Comparison of ENCODE assay signal across 27 mouse cellular contexts in the genomic region with DNA sequence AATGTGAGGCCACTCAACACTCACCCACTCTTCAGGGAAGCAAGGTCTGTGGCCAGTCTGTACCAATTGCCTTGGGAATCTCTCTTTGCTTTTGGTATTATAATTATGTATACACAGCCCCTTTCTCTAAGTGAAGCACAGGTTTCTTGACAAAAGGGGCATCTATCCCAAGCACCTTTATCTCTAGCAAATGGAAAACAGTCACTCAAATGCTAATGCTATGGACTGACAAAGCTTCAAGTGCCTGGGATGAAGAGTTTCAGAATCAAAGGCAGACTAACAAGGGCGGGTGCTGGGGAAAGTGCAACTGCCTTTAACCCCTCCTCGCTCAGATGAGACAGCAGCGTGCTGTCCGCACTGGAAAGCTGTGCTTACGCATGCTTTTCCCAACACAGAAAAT. TPM values are rescaled to one million over a fixed set of nuclear protein-coding genes. Genes with fewer than 3 reads are reported as not detected.
A peak's percentile ranks its signal among the peaks of the same experiment; 100 is the strongest.
DNase-seq lines count a peak whose midpoint lies in the region; ATAC-seq and TF ChIP-seq lines count a peak whose summit lies in the region.
"Had no signal": no experiment of that assay in that cellular context is flagged by ENCODE, and none has a peak within 500 bp of the region (broad histone marks: within the 10 kb centered on the region; RNA-seq: fewer than 3 reads in every experiment).

No protein-coding gene starts in this region.

- no peaks in the 10 kb centered on the region for H3K4me1 ChIP-seq in forebrain, embryonic 14.5 days (ENCODE audit: control insufficient read depth, insufficient read depth, low read length)
- H3K4me1 ChIP-seq in forebrain, embryonic 15.5 days = 0 out of 2 replicates have a peak, but pooled peaks cover 2% of the 10 kb centered on the region
- H3K4me1 ChIP-seq in intestine, embryonic 16.5 days (ENCODE audit: control insufficient read depth, insufficient read depth, low read length) = peaks cover 8% of the 10 kb centered on the region
- H3K4me1 ChIP-seq in intestine, postnatal 0 days (replicated peaks; ENCODE audit: control insufficient read depth, insufficient read depth, low read length) = no peaks in the 10 kb centered on the region; the same call in 1 of the 2 replicates
- H3K4me1 ChIP-seq in stomach, postnatal 0 days (replicated peaks; ENCODE audit: control insufficient read depth, insufficient read depth) = no peaks in the 10 kb centered on the region
- H3K4me1 ChIP-seq: kidney, embryonic 15.5 days; lung, embryonic 15.5 days; stomach, embryonic 15.5 days had no signal

- TF ChIP-seq CTCF in intestine, postnatal 0 days (IDR thresholded peaks at IDR 0.05; ENCODE audit: low read depth) = no peak
- no peak for TF ChIP-seq CTCF in stomach, postnatal 0 days (IDR thresholded peaks at IDR 0.05; ENCODE audit: low read depth)

- no peak overlapping the region for H3K9ac ChIP-seq in forebrain, embryonic 14.5 days (ENCODE audit: low read length)
- no peak overlapping the region for H3K9ac ChIP-seq in forebrain, embryonic 15.5 days (replicated peaks)
- H3K9ac ChIP-seq in intestine, embryonic 16.5 days (ENCODE audit: low read depth, low read length) = no peak overlapping the region
- H3K9ac ChIP-seq in intestine, postnatal 0 days (ENCODE audit: low read depth, low read length) = no peak overlapping the region
- no peak overlapping the region for H3K9ac ChIP-seq in stomach, postnatal 0 days (ENCODE audit: low read length)
- H3K9ac ChIP-seq: embryonic facial prominence, embryonic 13.5 days; forebrain, postnatal 0 days; hindbrain, embryonic 13.5 days; kidney, embryonic 15.5 days; lung, embryonic 15.5 days; midbrain, embryonic 13.5 days; neural tube, embryonic 13.5 days; stomach, embryonic 15.5 days had no signal

- no peak for TF ChIP-seq EP300 in stomach, postnatal 0 days (optimal IDR thresholded peaks at IDR 0.05)

- no peak for ATAC-seq in forebrain, embryonic 14.5 days
- no peak for ATAC-seq in forebrain, embryonic 15.5 days (replicated peaks)
- ATAC-seq in intestine, embryonic 16.5 days = peak; percentile 34; the same call in 1 of the 2 replicates
- ATAC-seq in intestine, postnatal 0 days = no peak
- ATAC-seq in stomach, postnatal 0 days (ENCODE audit: low FRiP score, low TSS enrichment) = 0 out of 2 replicates have a peak, but pooled peaks have one; percentile 43
- ATAC-seq: forebrain, postnatal 0 days; midbrain, embryonic 13.5 days had no signal

- 43% methylated on average over 5 of the region's 5 CpGs for WGBS in forebrain, embryonic 14.5 days
- 47% methylated on average over 5 of the region's 5 CpGs for WGBS in forebrain, embryonic 15.5 days
- 52% methylated on average over 5 of the region's 5 CpGs for WGBS in intestine, embryonic 16.5 days
- WGBS in intestine, postnatal 0 days = 31% methylated on average over 5 of the region's 5 CpGs
- WGBS in stomach, postnatal 0 days = 52% methylated on average over 5 of the region's 5 CpGs

- peak; percentile 2 for DNase-seq in forebrain, embryonic 14.5 days (ENCODE audit: low spot score)
- peak; percentile 78 for DNase-seq in R1 (ENCODE audit: low read depth, low spot score)
- DNase-seq in stomach, postnatal 0 days (ENCODE audit: low spot score) = no peak
- DNase-seq in adrenal gland, adult 18-20 months (ENCODE audit: low spot score in 2 of 2) = no peak
- no peak for DNase-seq in right cerebral cortex, postnatal 4 days
- DNase-seq: adrenal gland, postnatal 14 days; cerebellum, adult 18-20 months; cerebellum, postnatal 10 days; forebrain, postnatal 0 days; gastrocnemius, postnatal 10 days; heart, postnatal 14 days; kidney, adult 11 months; kidney, postnatal 25 days; liver; lung, postnatal 36 days; thymus, postnatal 14 days had no signal

- H3K27ac ChIP-seq in forebrain, embryonic 14.5 days (ENCODE audit: low read depth, low read length) = no peak overlapping the region
- no peak overlapping the region for H3K27ac ChIP-seq in forebrain, embryonic 15.5 days (replicated peaks)
- no peak overlapping the region for H3K27ac ChIP-seq in intestine, embryonic 16.5 days (ENCODE audit: low read length)
- no peak overlapping the region for H3K27ac ChIP-seq in intestine, postnatal 0 days (ENCODE audit: low read depth, low read length)
- no peak overlapping the region for H3K27ac ChIP-seq in stomach, postnatal 0 days (replicated peaks)
- H3K27ac ChIP-seq: embryonic facial prominence, embryonic 13.5 days; forebrain, embryonic 10.5 days; hindbrain, embryonic 13.5 days; kidney, embryonic 15.5 days; lung, embryonic 15.5 days; midbrain, embryonic 13.5 days; neural tube, embryonic 13.5 days; stomach, embryonic 15.5 days had no signal

- H3K9me3 ChIP-seq in forebrain, embryonic 14.5 days (replicated peaks; ENCODE audit: control insufficient read depth, low read length) = no peaks in the 10 kb centered on the region
- no peaks in the 10 kb centered on the region for H3K9me3 ChIP-seq in forebrain, embryonic 15.5 days
- H3K9me3 ChIP-seq in intestine, embryonic 16.5 days (ENCODE audit: control insufficient read depth, low read length) = no peaks in the 10 kb centered on the region
- no peaks in the 10 kb centered on the region for H3K9me3 ChIP-seq in intestine, postnatal 0 days (ENCODE audit: control insufficient read depth)
- no peaks in the 10 kb centered on the region for H3K9me3 ChIP-seq in stomach, postnatal 0 days (ENCODE audit: control insufficient read depth, low read length)
- H3K9me3 ChIP-seq: embryonic facial prominence, embryonic 13.5 days; forebrain, embryonic 10.5 days; hindbrain, embryonic 13.5 days; kidney, embryonic 15.5 days; lung, embryonic 15.5 days; midbrain, embryonic 13.5 days; neural tube, embryonic 13.5 days; stomach, embryonic 15.5 days had no signal

- no peak overlapping the region for H3K4me2 ChIP-seq in forebrain, embryonic 14.5 days (ENCODE audit: low read length)
- no peak overlapping the region for H3K4me2 ChIP-seq in forebrain, embryonic 15.5 days (replicated peaks)
- H3K4me2 ChIP-seq in intestine, embryonic 16.5 days (ENCODE audit: low read depth, low read length) = no peak overlapping the region
- no peak overlapping the region for H3K4me2 ChIP-seq in intestine, postnatal 0 days (replicated peaks; ENCODE audit: low read depth)
- H3K4me2 ChIP-seq in stomach, postnatal 0 days (replicated peaks; ENCODE audit: low read depth) = no peak overlapping the region
- H3K4me2 ChIP-seq: embryonic facial prominence, embryonic 13.5 days; hindbrain, embryonic 13.5 days; kidney, embryonic 15.5 days; lung, embryonic 15.5 days; midbrain, embryonic 13.5 days; neural tube, embryonic 13.5 days; stomach, embryonic 15.5 days had no signal

- no peak overlapping the region for H3K4me3 ChIP-seq in forebrain, embryonic 14.5 days (ENCODE audit: low read depth, low read length)
- no peak overlapping the region for H3K4me3 ChIP-seq in forebrain, embryonic 15.5 days
- H3K4me3 ChIP-seq in intestine, embryonic 16.5 days (ENCODE audit: low read length) = no peak overlapping the region
- H3K4me3 ChIP-seq in intestine, postnatal 0 days (ENCODE audit: low read depth, low read length) = no peak overlapping the region
- no peak overlapping the region for H3K4me3 ChIP-seq in stomach, postnatal 0 days (ENCODE audit: low read depth, low read length)
- H3K4me3 ChIP-seq: embryonic facial prominence, embryonic 13.5 days; forebrain, embryonic 10.5 days; hindbrain, embryonic 13.5 days; kidney, embryonic 15.5 days; lung, embryonic 15.5 days; midbrain, embryonic 13.5 days; neural tube, embryonic 13.5 days; stomach, embryonic 15.5 days had no signal

- no peaks in the 10 kb centered on the region for H3K27me3 ChIP-seq in forebrain, embryonic 14.5 days (replicated peaks; ENCODE audit: control insufficient read depth, insufficient read depth, low read length)
- no peaks in the 10 kb centered on the region for H3K27me3 ChIP-seq in forebrain, embryonic 15.5 days
- H3K27me3 ChIP-seq in intestine, embryonic 16.5 days (replicated peaks; ENCODE audit: control insufficient read depth, insufficient read depth, low read length) = no peaks in the 10 kb centered on the region
- no peaks in the 10 kb centered on the region for H3K27me3 ChIP-seq in intestine, postnatal 0 days (replicated peaks; ENCODE audit: control insufficient read depth, insufficient read depth, low read length)
- no peaks in the 10 kb centered on the region for H3K27me3 ChIP-seq in stomach, postnatal 0 days (ENCODE audit: control insufficient read depth, insufficient read depth, low read length)
- H3K27me3 ChIP-seq: embryonic facial prominence, embryonic 13.5 days; hindbrain, embryonic 13.5 days; kidney, embryonic 15.5 days; lung, embryonic 15.5 days; midbrain, embryonic 13.5 days; neural tube, embryonic 13.5 days; stomach, embryonic 15.5 days had no signal

- no peaks in the 10 kb centered on the region for H3K36me3 ChIP-seq in forebrain, embryonic 14.5 days (ENCODE audit: control insufficient read depth, insufficient read depth, low read length)
- no peaks in the 10 kb centered on the region for H3K36me3 ChIP-seq in forebrain, embryonic 15.5 days
- H3K36me3 ChIP-seq in intestine, embryonic 16.5 days (ENCODE audit: control insufficient read depth, insufficient read depth, low read length) = no peaks in the 10 kb centered on the region
- H3K36me3 ChIP-seq in intestine, postnatal 0 days (ENCODE audit: control insufficient read depth, insufficient read depth) = no peaks in the 10 kb centered on the region
- H3K36me3 ChIP-seq in stomach, postnatal 0 days (ENCODE audit: control insufficient read depth, insufficient read depth, low read length) = no peaks in the 10 kb centered on the region
- H3K36me3 ChIP-seq: embryonic facial prominence, embryonic 13.5 days; hindbrain, embryonic 13.5 days; kidney, embryonic 15.5 days; lung, embryonic 15.5 days; midbrain, embryonic 13.5 days; neural tube, embryonic 13.5 days; stomach, embryonic 15.5 days had no signal

RNA-seq across cellular contexts. Expression of a gene that starts 7.5 kb away (rescaled TPM):
- polyA plus RNA-seq in forebrain, embryonic 14.5 days (2014; fragmentation: Nextera tagmentation; extraction: Ambion mirVana) = 58.3 and 65.0 TPM in 2 replicates
- polyA plus RNA-seq in forebrain, embryonic 15.5 days (2015; fragmentation: Nextera tagmentation; extraction: Ambion mirVana) = 61.4 and 67.0 TPM in 2 replicates
- 105 and 108 TPM in 2 replicates for polyA plus RNA-seq in intestine, embryonic 16.5 days (2015; fragmentation: Nextera tagmentation; extraction: Ambion mirVana)
- polyA plus RNA-seq in intestine, postnatal 0 days (2015; fragmentation: Nextera tagmentation; extraction: Ambion mirVana) = 75.7 and 78.8 TPM in 2 replicates
- 118 and 121 TPM in 2 replicates for polyA plus RNA-seq in stomach, postnatal 0 days (2015; fragmentation: Nextera tagmentation; extraction: Ambion mirVana)
- 10 to 100 TPM; 52.4 to 65.1 TPM for total RNA-seq in adrenal gland, adult 18-20 months (2021)

RNA-seq across cellular contexts. Expression of a gene that starts 7.7 kb away (rescaled TPM):
- polyA plus RNA-seq in forebrain, embryonic 14.5 days (2014; fragmentation: Nextera tagmentation; extraction: Ambion mirVana) = 3.1 and 3.6 TPM in 2 replicates
- polyA plus RNA-seq in forebrain, embryonic 15.5 days (2015; fragmentation: Nextera tagmentation; extraction: Ambion mirVana) = 7.2 and 7.4 TPM in 2 replicates
- polyA plus RNA-seq in intestine, embryonic 16.5 days (2015; fragmentation: Nextera tagmentation; extraction: Ambion mirVana) = 5.6 and 5.8 TPM in 2 replicates
- 1.8 and 2.4 TPM in 2 replicates for polyA plus RNA-seq in intestine, postnatal 0 days (2015; fragmentation: Nextera tagmentation; extraction: Ambion mirVana)
- 2.2 and 2.6 TPM in 2 replicates for polyA plus RNA-seq in stomach, postnatal 0 days (2015; fragmentation: Nextera tagmentation; extraction: Ambion mirVana)
- total RNA-seq in adrenal gland, adult 18-20 months (2021) = 10 to 100 TPM; 10.6 to 11.5 TPM

Comparison
In these comparisons a context has a peak if more than half of its experiments do, and no peak if none do; other contexts are left out.
1. ATAC-seq: peak in intestine, embryonic 16.5 days (single experiment) and stomach, postnatal 0 days (single experiment); none in forebrain, embryonic 14.5 days (single experiment), forebrain, embryonic 15.5 days (single experiment) and intestine, postnatal 0 days (single experiment).
2. DNase-seq: peak in forebrain, embryonic 14.5 days (single experiment) and R1 (single experiment); none in stomach, postnatal 0 days (single experiment), adrenal gland, adult 18-20 months (0 of 2) and right cerebral cortex, postnatal 4 days (single experiment).